Mouse (Mus musculus): ENCODE measurements around the gene Kif21a. TPM values are rescaled to one million over a fixed set of nuclear protein-coding genes. Genes with fewer than 3 reads are reported as not detected.

Kif21a gene
- total and polyA plus RNA-seq, 3 experiments: 2.3 to 19.5 (median 18.0) TPM

DNA sequence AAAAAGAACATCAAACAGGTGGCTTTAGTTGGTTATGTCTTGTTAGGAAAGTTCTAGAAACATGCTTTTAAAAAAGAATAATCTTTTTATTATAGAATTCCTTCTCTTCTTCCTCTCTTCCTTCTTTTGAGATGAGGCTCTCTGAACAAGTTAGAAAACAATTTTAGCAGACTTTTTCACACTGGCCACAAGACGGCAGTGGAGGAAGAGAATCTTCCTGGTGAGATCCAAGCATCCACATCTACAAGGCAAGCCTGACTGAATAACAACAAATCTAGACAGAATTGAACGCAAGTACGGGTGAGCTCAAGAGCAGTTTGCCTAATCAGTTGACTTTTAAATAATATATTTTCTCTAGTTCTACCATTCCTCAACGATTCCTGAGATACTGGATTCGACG lies 98.4 kb downstream of the Kif21a start:
- DNase-seq: no peak

DNA sequence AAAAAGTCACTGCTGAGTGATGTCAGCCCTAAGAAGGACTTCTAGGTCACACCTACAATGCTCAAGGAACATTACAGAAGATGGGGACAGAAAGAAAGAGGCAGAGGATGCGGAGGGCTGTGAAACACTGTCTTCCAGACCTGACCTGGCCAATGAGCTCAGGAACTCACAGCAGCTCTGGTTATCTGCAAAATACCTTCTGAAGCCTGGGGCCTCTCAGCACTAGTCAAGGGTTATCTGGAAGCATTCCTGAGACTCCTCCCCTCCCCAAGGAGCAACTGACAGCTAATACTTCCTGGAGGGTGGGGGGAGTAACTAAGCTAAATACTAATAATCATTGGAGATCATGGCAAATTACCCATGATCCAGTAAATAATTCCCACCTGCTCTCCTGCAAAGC lies 111.3 kb downstream of the Kif21a start:
- no peak for DNase-seq

DNA sequence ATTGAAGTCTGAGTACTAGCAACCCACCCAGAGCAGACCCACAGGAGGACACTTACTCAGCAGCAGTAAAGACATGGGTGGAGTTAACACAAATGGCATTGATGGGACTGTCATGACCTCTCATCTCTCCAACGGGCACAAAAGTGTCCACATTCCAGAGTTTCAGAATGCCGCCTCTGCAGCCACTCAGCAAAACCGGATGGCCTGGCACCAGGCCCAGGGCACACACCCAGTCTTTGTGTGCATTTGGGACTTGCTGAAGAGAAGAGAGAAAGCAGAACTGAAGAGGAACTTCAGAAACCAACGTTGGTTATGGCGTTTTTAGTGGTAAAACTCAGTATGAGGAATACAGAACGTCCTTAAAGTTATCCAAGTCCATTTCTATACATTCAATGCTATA lies 114.2 kb downstream of the Kif21a start:
- no peak for DNase-seq

GRCm38 (mm10) chr15:90931451-90931850 lies 118.3 kb downstream of the Kif21a start:
- DNase-seq: no peak

GRCm38 (mm10) chr15:90929043-90929442 lies 120.7 kb downstream of the Kif21a start:
- peak; percentile 2 for DNase-seq

GRCm38 (mm10) chr15:90896480-90896879 lies 153.3 kb downstream of the Kif21a start:
- DNase-seq: no peak

- no peak for DNase-seq
Measured at GRCm38 (mm10) chr15:90887466-90887865, 162.3 kb downstream of the Kif21a start.

Other genes with a start within 250 kb of the Kif21a start
- 10 to 100 TPM; 17.3 to 44.1 TPM for gene Abcd2, start 141.9 kb upstream of the Kif21a start, total RNA-seq (2021)
- 0.68 and 2.6 TPM in 2 replicates for gene Abcd2, start 141.9 kb upstream of the Kif21a start, polyA plus RNA-seq (2012; rRNA removed)
- not detected for gene CN725425, start 149.5 kb upstream of the Kif21a start, total RNA-seq (2021)
- gene CN725425, start 149.5 kb upstream of the Kif21a start, polyA plus RNA-seq (2012; rRNA removed): not detected in 2 replicates